Mouse (Mus musculus) brain, embryonic 14.5 days (tissue): ENCODE measurements at regions not wholly inside any gene's neighbourhood (a gene's known extent, or its start where the extent isn't known, plus 50 kb on each side); places are given as distances from the start of the nearest gene placed in this dataset.

Experiments
- CTCF ChIP-seq: fragments of 200-500 bp; IDR thresholded peaks from 2 replicates; pipeline ENCODE4 v1.5.1; 2012; ENCODE audit warnings: inconsistent platforms, mild to moderate bottlenecking, moderate library complexity, borderline replicate concordance; ENCODE audit not compliant: insufficient read depth, insufficient read length; ENCODE audit errors: extremely low read depth
- POLR2A ChIP-seq: fragments of 200-500 bp; IDR thresholded peaks from 2 replicates; pipeline ENCODE4 v1.6.1; 2012; ENCODE audit warnings: mild to moderate bottlenecking, inconsistent platforms, borderline replicate concordance; ENCODE audit not compliant: poor library complexity, insufficient read depth, insufficient read length, severe bottlenecking; ENCODE audit errors: extremely low read depth

GRCm38 (mm10) chr8:116173961-116174360 is 330.8 kb upstream of the Dynlrb2 start:
- TF ChIP-seq CTCF, result no peak
- TF ChIP-seq POLR2A, result no peak
